Mouse (Mus musculus) activated CD4-positive, CD25-positive, alpha-beta regulatory T cell, adult 4 months (primary cell): ENCODE data around the gene Arl15. TPM values are rescaled to one million over a fixed set of nuclear protein-coding genes. Genes with fewer than 3 reads are reported as not detected.

ENCODE experiments used
- ATAC-seq: one replicate; pipeline ENCODE4 v1.8.0; 2017
- polyA plus RNA-seq, 2 experiments: library from polyadenylated mRNA; unstranded; fragments of 100-300 nt; shearing (Covaris generic); gene quantifications; one replicate each; pipeline ENCODE4 v1.2.1; 2017

The Arl15 gene
- polyA plus RNA-seq, 2 experiments from 2014 or later = 11.2 to 14.6 TPM

DNA sequence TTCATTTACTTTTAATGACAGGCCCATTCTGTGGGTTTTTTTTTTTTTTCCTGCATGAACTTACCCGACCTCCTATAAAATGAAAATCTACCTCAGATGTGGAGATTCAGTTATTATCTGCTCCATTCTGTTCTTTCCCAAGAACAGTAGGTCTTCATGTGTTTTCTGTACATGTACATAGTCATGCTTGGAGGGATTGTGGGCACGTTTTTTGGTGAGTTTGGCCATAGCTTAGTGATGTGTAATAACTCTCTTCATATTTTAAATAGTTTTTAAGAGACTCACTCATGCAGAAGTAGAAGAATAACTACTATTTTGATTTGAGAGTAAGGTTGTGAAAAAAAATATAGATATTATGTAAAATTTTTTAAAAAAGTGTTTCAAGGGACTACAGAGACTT lies 319.2 kb downstream of the Arl15 start:
- ATAC-seq = no peak

DNA sequence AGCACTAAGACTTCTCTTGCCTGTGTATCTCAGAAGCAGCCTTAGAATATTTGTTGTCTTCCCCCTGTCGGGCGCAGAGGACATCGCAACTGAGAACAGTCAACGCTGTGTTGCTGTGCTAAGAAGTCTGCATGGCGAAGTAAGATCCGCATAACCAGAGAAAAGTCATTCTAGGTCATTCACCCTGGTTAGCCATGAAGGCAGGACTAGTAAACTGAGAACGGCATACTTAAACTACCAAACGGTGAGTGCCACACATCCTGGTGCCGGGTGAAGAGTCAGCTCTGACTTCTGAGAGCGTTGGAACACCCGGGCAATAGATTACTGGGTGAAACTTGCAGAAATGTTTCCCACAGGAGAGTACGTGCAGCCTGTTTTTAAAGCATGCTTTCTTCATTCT lies 320.3 kb downstream of the Arl15 start:
- ATAC-seq = no peak

GRCm38 (mm10) chr13:114115106-114115505 lies 320.8 kb downstream of the Arl15 start:
- ATAC-seq = no peak

- ATAC-seq = no peak
Observed at GRCm38 (mm10) chr13:114118104-114118830, 324.0 kb downstream of the Arl15 start.

DNA sequence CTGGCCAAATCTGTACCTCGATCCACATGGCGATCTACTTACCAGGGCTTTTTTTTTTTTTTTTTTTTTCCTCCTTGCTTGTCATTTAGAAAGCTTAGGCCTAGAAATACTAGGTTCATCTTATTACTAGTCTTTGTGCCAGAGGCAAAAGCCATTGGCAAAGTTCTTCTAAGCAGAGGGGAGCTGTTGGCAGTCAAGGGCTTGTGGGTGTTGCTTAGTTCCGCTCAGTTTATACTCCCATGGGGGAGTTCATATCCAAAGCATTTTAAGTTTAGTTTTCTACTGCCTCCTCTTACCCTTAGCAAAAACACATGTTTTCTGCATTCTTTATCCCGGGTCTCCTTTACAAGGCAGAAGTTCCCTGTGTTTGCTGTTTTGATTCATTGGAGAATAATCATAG lies 325.5 kb downstream of the Arl15 start:
- ATAC-seq = no peak

GRCm38 (mm10) chr13:114121591-114121990 lies 327.3 kb downstream of the Arl15 start:
- no peak for ATAC-seq

DNA sequence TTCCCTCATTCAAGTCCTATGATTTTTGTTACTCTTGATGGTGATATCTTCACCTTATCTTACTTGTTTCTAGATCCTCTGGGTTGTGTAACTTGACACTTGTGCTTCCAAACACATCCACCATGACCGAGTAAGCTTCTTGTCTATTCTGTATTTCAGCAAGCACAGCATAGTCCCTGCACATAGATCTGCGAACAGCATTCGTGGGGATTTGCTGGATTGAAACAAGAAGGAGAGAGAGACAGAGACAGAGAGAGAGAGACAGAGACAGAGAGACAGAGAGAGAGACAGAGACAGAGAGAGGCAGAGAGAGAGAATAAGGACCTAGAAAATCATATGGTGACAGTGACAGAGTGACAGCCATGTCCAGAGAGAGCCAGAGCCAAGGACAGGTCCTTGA lies 329.1 kb downstream of the Arl15 start:
- ATAC-seq = no peak

- no peak for ATAC-seq
Observed at GRCm38 (mm10) chr13:114124385-114124784, 330.1 kb downstream of the Arl15 start.

DNA sequence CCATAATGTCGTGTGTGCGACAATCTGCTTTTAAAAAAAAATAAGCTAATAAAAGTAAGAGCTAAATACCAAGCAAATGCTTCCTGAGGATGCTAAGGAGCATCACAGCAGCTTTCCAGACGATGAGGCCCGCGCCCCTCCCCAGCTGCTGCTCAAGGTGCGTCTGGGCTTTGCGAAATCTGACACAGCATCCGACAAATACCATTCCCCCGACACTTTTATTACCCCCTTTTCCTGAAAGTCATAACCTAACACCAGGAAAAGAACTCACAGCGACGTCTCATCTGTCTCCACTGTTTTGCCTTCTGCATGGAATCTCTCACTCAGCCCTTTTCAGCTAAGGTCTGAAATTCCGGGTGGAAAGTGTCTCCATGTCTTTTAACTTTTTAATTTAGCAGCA lies 330.7 kb downstream of the Arl15 start:
- no peak for ATAC-seq

DNA sequence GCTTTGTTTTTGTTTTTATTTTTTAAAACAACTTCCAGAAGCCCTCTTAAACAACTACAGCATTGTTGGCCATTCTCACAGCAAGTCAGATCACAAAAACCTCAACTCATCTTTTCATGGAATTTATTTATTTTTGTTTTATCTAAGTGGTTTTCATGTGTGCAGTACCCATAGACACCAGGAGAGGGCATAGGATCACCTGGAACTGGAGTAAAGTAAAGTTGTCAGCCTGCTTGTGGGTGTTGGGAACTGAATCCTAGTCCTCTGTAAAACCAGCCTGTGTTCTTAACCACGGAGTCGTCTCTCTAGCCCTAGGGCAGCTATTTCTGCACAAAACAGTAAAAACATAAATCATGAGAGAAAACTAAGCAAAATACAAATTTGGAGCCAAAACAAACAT lies 334.1 kb downstream of the Arl15 start:
- no peak for ATAC-seq

- ATAC-seq = no peak
Observed at GRCm38 (mm10) chr13:114129986-114130385, 335.7 kb downstream of the Arl15 start.

DNA sequence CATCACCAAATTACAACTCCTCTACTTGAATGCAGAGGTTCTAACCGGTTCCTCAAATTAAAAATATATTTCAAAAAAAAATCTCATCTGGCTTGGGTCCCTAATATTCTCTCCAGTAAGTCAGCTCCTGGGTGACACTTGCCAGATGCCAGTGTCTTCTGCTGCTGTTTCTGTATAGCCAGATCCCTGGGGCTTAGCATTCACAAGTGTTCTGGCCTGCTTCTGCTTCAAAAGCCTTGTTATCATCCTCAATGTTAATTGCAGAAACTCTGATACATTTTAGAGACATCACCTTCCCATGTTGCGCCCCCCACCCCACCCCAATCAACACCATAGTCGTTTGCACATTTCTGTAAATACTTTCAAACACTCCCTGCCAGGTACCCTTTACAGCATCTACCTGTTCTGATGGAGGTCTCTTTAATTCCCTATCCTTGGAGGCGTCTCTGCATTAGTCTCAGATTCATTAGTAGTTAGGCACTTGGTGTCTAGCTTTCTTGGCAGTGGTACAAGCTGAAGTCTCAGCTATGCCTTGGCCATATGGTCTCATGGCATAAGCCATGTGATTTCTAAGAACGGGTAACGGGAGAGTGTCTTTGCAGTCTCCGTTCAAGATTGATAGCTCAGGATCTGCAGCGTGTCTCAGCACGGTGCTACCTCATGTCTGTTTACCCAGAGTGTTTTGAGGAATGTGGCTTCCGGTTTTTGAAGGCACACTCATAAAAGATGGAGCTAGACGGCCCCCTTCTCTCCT lies 336.4 kb downstream of the Arl15 start:
- no peak for ATAC-seq

DNA sequence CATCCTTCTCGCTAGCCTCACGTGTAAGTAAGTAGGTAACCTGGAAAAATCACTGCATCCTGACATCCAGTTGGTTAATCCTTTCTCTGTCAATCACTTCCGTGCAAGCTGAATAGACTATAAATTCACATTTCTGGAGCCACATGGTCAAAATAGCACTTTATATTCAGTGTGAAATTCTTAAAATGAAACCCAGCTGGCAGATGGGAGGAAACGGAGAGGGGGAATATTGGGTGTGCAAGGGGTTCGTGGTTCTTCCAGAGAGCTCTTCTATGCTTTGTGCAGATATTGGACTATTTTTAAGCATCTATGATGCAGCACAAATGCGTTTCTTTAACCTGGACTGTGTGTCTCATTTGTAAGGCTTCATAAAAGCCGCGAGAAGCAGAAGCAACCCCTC lies 344.6 kb downstream of the Arl15 start:
- ATAC-seq = no peak

- ATAC-seq = no peak
Observed at GRCm38 (mm10) chr13:114139570-114139969, 345.3 kb downstream of the Arl15 start.

DNA sequence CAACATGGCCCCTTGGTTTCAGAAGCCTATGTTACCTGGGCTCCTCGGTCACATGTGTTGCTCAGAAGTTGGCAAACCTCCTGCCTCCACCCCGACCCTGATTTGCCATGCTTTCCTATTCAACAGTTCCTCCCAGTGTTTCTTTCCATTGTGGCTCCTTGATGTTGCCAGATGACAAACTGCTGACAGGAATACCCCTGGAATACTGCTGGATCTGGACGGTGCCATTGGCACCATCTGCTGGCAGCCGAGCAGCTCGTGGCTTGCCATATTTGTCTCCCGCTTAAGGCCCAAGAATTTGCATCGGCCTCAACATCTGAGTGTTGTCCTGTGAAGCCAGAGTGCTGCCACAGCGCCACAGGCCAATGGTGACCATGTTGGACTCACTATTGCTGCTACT lies 348.5 kb downstream of the Arl15 start:
- ATAC-seq = no peak

DNA sequence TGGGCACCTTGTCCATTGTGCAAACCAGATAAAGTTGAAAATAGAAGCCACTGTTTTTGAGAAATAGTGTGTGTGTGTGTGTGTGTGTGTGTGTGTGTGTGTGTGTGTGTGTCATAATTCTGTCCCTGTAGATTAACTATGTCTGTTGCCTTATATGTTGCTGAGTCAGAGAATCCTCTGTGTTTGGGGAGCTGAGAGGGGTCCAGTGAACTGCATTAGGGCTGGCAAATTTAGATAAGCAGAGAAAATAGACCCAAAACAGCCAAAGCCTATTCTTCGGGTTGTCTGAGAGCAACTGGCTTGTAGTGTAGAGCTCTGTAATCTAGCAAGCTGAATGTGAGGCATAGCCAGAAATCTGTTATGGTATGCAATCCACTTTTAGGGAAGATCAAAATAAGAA lies 348.9 kb downstream of the Arl15 start:
- ATAC-seq = no peak

DNA sequence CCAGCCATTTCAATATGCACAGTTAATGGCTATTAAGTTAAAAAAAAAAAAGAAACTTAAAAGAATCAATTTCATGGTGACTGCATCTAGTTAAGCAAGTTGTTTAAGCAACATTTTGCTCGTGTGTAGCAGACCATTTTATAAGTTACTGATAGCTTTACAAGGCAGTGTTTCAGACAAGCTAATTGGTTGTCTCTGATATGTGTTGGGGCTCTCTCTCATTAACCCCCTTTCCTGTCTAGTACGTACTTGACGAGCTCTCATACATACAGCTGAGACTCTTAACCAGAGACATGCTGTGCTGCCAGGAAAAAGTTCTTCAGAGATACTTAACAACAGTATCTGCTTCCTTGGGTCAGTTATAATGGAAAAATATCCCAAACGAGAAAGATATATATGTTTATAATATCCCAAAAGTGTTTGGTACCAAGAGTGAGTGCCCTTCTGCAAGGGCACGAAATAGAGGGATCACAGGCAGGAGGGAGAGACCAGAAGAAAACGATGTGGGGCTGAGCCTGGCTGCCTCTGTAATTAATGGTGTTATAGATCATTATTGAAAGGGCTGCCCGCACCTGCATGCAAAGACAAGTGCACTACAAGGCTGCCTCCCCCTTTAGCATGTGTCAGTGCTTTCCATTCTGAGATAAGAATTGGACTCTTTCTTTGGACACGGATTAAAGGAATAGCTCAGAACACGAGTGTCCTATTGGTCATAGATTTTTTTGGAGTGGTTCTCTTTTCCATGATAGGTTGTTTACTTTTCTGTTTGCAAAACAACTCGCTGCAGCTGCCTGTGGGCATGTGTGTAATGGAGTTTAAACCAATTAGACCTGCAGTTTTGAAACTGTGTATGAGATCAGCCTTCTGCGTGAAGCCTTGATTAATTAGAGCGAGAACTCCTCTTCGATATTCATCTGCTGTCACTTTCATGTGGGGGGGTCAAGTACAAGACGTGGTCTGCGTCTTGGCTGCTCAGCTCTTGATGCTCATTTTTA lies 350.0 kb downstream of the Arl15 start:
- ATAC-seq = no peak

- ATAC-seq = no peak
Observed at GRCm38 (mm10) chr13:114145249-114145648, 350.9 kb downstream of the Arl15 start.

- no peak for ATAC-seq
Observed at GRCm38 (mm10) chr13:114150856-114151697, 356.8 kb downstream of the Arl15 start.

DNA sequence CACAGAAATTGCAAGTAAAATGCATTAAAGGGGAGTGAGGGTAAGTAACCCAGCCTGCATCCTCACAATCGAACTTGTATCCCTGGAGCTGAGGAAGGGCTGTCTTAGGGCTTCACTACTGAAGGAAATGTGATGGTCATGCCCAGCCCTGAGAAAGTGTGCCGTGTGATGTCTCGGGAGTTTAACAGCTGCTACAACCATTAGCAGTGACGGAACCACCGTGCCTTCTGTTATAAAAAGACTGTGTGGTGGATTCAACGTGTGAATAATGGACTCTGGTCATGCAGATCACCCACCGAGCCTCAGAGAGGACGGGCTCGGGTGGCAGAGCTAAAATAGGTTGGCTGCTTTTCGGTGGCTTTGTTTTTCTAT lies 357.4 kb downstream of the Arl15 start:
- no peak for ATAC-seq

DNA sequence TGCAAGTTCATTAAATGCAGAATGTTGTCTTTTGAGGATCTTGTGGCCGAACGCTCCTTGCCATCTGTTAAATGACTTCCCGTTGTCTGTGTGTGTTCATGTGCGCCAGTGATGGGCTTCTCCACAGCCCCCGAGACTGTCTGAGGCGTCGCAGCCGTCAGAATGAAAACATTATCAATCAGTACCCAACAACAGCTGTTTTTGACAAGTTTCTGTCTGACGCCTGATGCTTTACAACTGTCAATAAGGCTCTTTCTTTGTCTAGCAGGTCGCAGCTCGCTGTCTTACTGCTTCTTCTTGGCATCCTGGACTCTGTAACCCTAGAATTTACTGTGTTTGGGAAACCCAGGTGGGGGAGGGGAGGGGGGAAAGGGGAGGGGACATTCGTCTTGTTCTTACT lies 362.4 kb downstream of the Arl15 start:
- no peak for ATAC-seq

GRCm38 (mm10) chr13:114158111-114158730 lies 363.9 kb downstream of the Arl15 start:
- no peak for ATAC-seq
